Mouse (Mus musculus) hindbrain, embryonic 14.5 days (tissue): ENCODE measurements at regions not wholly inside any gene's neighbourhood (a gene's known extent, or its start where the extent isn't known, plus 50 kb on each side); places are given as distances from the start of the nearest gene placed in this dataset.
"Not testable (repeated sequence)": the region's sequence is repeated elsewhere in the genome, so short reads cannot be mapped to it uniquely, and the experiment has no call there.

ENCODE experiments used
- ATAC-seq: fragments of 200-750 bp; cut with Nextera tagmentation; 2 replicates; pipeline ENCODE4 v1.8.0; 2017; ENCODE audit warnings: moderate number of reproducible peaks, mild to moderate bottlenecking, moderate TSS enrichment, moderate library complexity; ENCODE audit not compliant: low FRiP score
- DNase-seq: peaks from one replicate; pipeline ENCODE4 v3.0.0-alpha.2; 2015; ENCODE audit warnings: low spot score
- H3K27ac ChIP-seq: fragments of 300-500 bp; sonication (generic); 2 replicates; pipeline ENCODE4 v1.5.1; 2014; ENCODE audit warnings: mild to moderate bottlenecking, moderate library complexity
- H3K27me3 ChIP-seq: fragments of 300-500 bp; sonication (generic); 2 replicates; pipeline ENCODE4 v1.6.1; 2014; ENCODE audit warnings: mild to moderate bottlenecking, low read length, mixed read lengths; ENCODE audit not compliant: control insufficient read depth, insufficient read depth
- H3K36me3 ChIP-seq: fragments of 300-500 bp; sonication (generic); replicated peaks from 2 replicates; pipeline ENCODE4 v1.6.1; 2014; ENCODE audit not compliant: control insufficient read depth, insufficient read depth
- H3K4me1 ChIP-seq: fragments of 300-500 bp; sonication (generic); replicated peaks from 2 replicates; pipeline ENCODE4 v1.6.1; 2014; ENCODE audit warnings: antibody characterized with exemption, low read length, mixed read lengths; ENCODE audit not compliant: control insufficient read depth, insufficient read depth
- H3K4me2 ChIP-seq: fragments of 300-500 bp; sonication (generic); replicated peaks from 2 replicates; pipeline ENCODE4 v1.6.1; 2014; ENCODE audit warnings: mild to moderate bottlenecking, moderate library complexity
- H3K4me3 ChIP-seq: fragments of 300-500 bp; sonication (generic); replicated peaks from 2 replicates; pipeline ENCODE4 v1.5.1; 2014; ENCODE audit warnings: mild to moderate bottlenecking, low read length
- H3K9ac ChIP-seq: fragments of 300-500 bp; sonication (generic); 2 replicates; pipeline ENCODE4 v1.6.1; 2014
- H3K9me3 ChIP-seq: fragments of 300-500 bp; sonication (generic); 2 replicates; pipeline ENCODE4 v1.6.1; 2016; ENCODE audit warnings: low read length; ENCODE audit not compliant: control insufficient read depth
- WGBS: fragments of 180-500 bp; shearing (Covaris S2); extraction: QIAGEN DNeasy Blood & Tissue Kit; methylation state at CpG from one replicate; pipeline ENCODE4 v1.1.7; 2014; 5-methylcytosine and 5-hydroxymethylcytosine counted together

- ATAC-seq, H3K4me2 ChIP-seq, H3K36me3 ChIP-seq, DNase-seq, H3K27me3 ChIP-seq, H3K4me3 ChIP-seq, H3K27ac ChIP-seq, H3K9ac ChIP-seq, H3K9me3 ChIP-seq, H3K4me1 ChIP-seq: not testable (repeated sequence)
- WGBS = 78% methylated on average over 3 of the region's 3 CpGs
These were observed 77.9 kb downstream of the Tcp10c start for GRCm38 (mm10) chr17:13432256-13432655.

GRCm38 (mm10) chr17:13434146-13434545 is 79.8 kb downstream of the Tcp10c start:
- not testable (repeated sequence) for ATAC-seq

GRCm38 (mm10) chr17:13438790-13439189 is 84.4 kb downstream of the Tcp10c start:
- 0 out of 2 replicates have a peak, but pooled peaks cover 11% of the 10 kb centered on the region for H3K9me3 ChIP-seq
- DNase-seq, H3K27ac ChIP-seq, H3K36me3 ChIP-seq, H3K4me2 ChIP-seq, H3K4me3 ChIP-seq, ATAC-seq, H3K27me3 ChIP-seq, H3K4me1 ChIP-seq, H3K9ac ChIP-seq: not testable (repeated sequence)
- WGBS = 79% methylated on average over 1 of the region's 3 CpGs

More at GRCm38 (mm10) chr17:13434146-13434545, 79.8 kb downstream of the Tcp10c start:
- 88% methylated on average over 7 of the region's 7 CpGs for WGBS
- not testable (repeated sequence) for H3K27me3 ChIP-seq, H3K36me3 ChIP-seq, DNase-seq, H3K4me1 ChIP-seq, H3K9ac ChIP-seq, H3K4me3 ChIP-seq, H3K27ac ChIP-seq, H3K4me2 ChIP-seq, H3K9me3 ChIP-seq

GRCm38 (mm10) chr17:13440708-13441530 is 86.5 kb downstream of the Tcp10c start:
- H3K4me2 ChIP-seq, H3K27me3 ChIP-seq, H3K4me3 ChIP-seq, H3K27ac ChIP-seq, H3K4me1 ChIP-seq, H3K36me3 ChIP-seq, H3K9ac ChIP-seq, DNase-seq, ATAC-seq: not testable (repeated sequence)
- 86% methylated on average over 9 of the region's 9 CpGs for WGBS
- peaks cover 17% of the 10 kb centered on the region; the same call in 1 of the 2 replicates for H3K9me3 ChIP-seq

GRCm38 (mm10) chr17:13442229-13442628 is 87.9 kb downstream of the Tcp10c start:
- not testable (repeated sequence) for ATAC-seq, DNase-seq, H3K27me3 ChIP-seq, H3K4me1 ChIP-seq, H3K4me3 ChIP-seq, H3K27ac ChIP-seq, H3K9ac ChIP-seq, H3K4me2 ChIP-seq, H3K36me3 ChIP-seq
- peaks cover 19% of the 10 kb centered on the region; the same call in 1 of the 2 replicates for H3K9me3 ChIP-seq
- WGBS = 89% methylated on average over 5 of the region's 6 CpGs

- H3K9me3 ChIP-seq, H3K27ac ChIP-seq, DNase-seq, H3K4me3 ChIP-seq, H3K4me2 ChIP-seq, ATAC-seq, H3K27me3 ChIP-seq, H3K4me1 ChIP-seq, H3K36me3 ChIP-seq, H3K9ac ChIP-seq: not testable (repeated sequence)
- WGBS = 85% methylated on average over 6 of the region's 7 CpGs
These were observed 102.7 kb downstream of the Tcp10c start for GRCm38 (mm10) chr17:13456869-13457600.

- not testable (repeated sequence) for H3K9ac ChIP-seq, H3K27ac ChIP-seq, H3K9me3 ChIP-seq, DNase-seq, H3K4me2 ChIP-seq, H3K27me3 ChIP-seq, H3K4me3 ChIP-seq, ATAC-seq, H3K4me1 ChIP-seq, H3K36me3 ChIP-seq
- 81% methylated on average over 2 of the region's 2 CpGs for WGBS
These were observed 103.6 kb downstream of the Tcp10c start for GRCm38 (mm10) chr17:13457942-13458341.

GRCm38 (mm10) chr17:13458814-13459213 is 104.4 kb downstream of the Tcp10c start:
- WGBS = no CpG with 5 or more reads among the region's 2 CpGs
- not testable (repeated sequence) for H3K4me3 ChIP-seq, H3K4me1 ChIP-seq, H3K9me3 ChIP-seq, H3K36me3 ChIP-seq, DNase-seq, H3K27ac ChIP-seq, H3K4me2 ChIP-seq, H3K27me3 ChIP-seq, H3K9ac ChIP-seq, ATAC-seq

- not testable (repeated sequence) for H3K9ac ChIP-seq, H3K27ac ChIP-seq, ATAC-seq, H3K4me1 ChIP-seq, H3K27me3 ChIP-seq, H3K4me3 ChIP-seq, H3K9me3 ChIP-seq, DNase-seq, H3K36me3 ChIP-seq, H3K4me2 ChIP-seq
- WGBS = 93% methylated on average over 2 of the region's 9 CpGs
These were observed 108.3 kb downstream of the Tcp10c start for GRCm38 (mm10) chr17:13462663-13463062.
